Mouse (Mus musculus): ENCODE data around the gene Fam72a. TPM values are rescaled to one million over a fixed set of nuclear protein-coding genes. Genes with fewer than 3 reads are reported as not detected.

Gene Fam72a
- polyA plus RNA-seq, 1 experiment: 3.1 TPM

- TF ChIP-seq MYOD1 (IDR thresholded peaks at IDR 0.05; ENCODE audit: control insufficient read depth, insufficient read length, low read depth): no peak
- H3K27me3 ChIP-seq (ENCODE audit: control insufficient read depth, insufficient read depth, insufficient read length): no peaks in the 10 kb centered on the region
- H3K36me3 ChIP-seq (ENCODE audit: control insufficient read depth, insufficient read depth): no peaks in the 10 kb centered on the region
These were observed 38.4 kb upstream of the Fam72a start for GRCm38 (mm10) chr1:131489312-131489711.

GRCm38 (mm10) chr1:131491579-131491978, 36.1 kb upstream of the Fam72a start:
- H3K79me2 ChIP-seq (ENCODE audit: control insufficient read depth, insufficient read depth): peaks cover 88% of the 10 kb centered on the region
- H3K4me3 ChIP-seq (ENCODE audit: insufficient read depth, poor library complexity, severe bottlenecking): no peak overlapping the region
- H3K36me3 ChIP-seq (ENCODE audit: control insufficient read depth, insufficient read depth): no peaks in the 10 kb centered on the region
- H3ac ChIP-seq (ENCODE audit: control insufficient read depth, insufficient read length, low read depth): no peak overlapping the region
- H3K27me3 ChIP-seq (ENCODE audit: control insufficient read depth, insufficient read depth, insufficient read length): no peaks in the 10 kb centered on the region
- H3K79me3 ChIP-seq (ENCODE audit: low read depth): peaks cover 17% of the 10 kb centered on the region
- TF ChIP-seq MYOD1 (IDR thresholded peaks at IDR 0.05; ENCODE audit: control insufficient read depth, insufficient read length, low read depth) (no peak), USF1 (IDR thresholded peaks at IDR 0.05; ENCODE audit: low read depth) (no peak), CEBPB (IDR thresholded peaks at IDR 0.05; ENCODE audit: low read depth) (no peak), MYOG (IDR thresholded peaks at IDR 0.05; ENCODE audit: control insufficient read depth, extremely low read depth, insufficient read length) (no peak), MAX (IDR thresholded peaks at IDR 0.05) (no peak), FOSL1 (IDR thresholded peaks at IDR 0.05; ENCODE audit: insufficient read depth, low read length, poor library complexity, severe bottlenecking) (no peak), CTCF (IDR thresholded peaks at IDR 0.05; ENCODE audit: control insufficient read depth, insufficient read depth, insufficient read length) (no peak)

More at GRCm38 (mm10) chr1:131489312-131489711, 38.4 kb upstream of the Fam72a start:
- Histone ChIP-seq H3K79me3 (ENCODE audit: low read depth) (peaks cover 32% of the 10 kb centered on the region), H3ac (ENCODE audit: control insufficient read depth, insufficient read length, low read depth) (no peak overlapping the region), H3K4me3 (ENCODE audit: insufficient read depth, poor library complexity, severe bottlenecking) (no peak overlapping the region), H3K79me2 (ENCODE audit: control insufficient read depth, insufficient read depth) (peaks cover 88% of the 10 kb centered on the region)

GRCm38 (mm10) chr1:131492360-131492759, 35.3 kb upstream of the Fam72a start:
- Histone ChIP-seq H3K36me3 (ENCODE audit: control insufficient read depth, insufficient read depth) (no peaks in the 10 kb centered on the region), H3K4me3 (ENCODE audit: insufficient read depth, poor library complexity, severe bottlenecking) (no peak overlapping the region), H3ac (ENCODE audit: control insufficient read depth, insufficient read length, low read depth) (no peak overlapping the region), H3K27me3 (ENCODE audit: control insufficient read depth, insufficient read depth, insufficient read length) (no peaks in the 10 kb centered on the region), H3K79me3 (ENCODE audit: low read depth) (peaks cover 17% of the 10 kb centered on the region), H3K79me2 (ENCODE audit: control insufficient read depth, insufficient read depth) (peaks cover 84% of the 10 kb centered on the region)
- TF ChIP-seq MYOD1 (IDR thresholded peaks at IDR 0.05; ENCODE audit: control insufficient read depth, insufficient read length, low read depth): no peak
- TF ChIP-seq MAX (IDR thresholded peaks at IDR 0.05): no peak
- TF ChIP-seq FOSL1 (IDR thresholded peaks at IDR 0.05; ENCODE audit: insufficient read depth, low read length, poor library complexity, severe bottlenecking): no peak
- TF ChIP-seq USF1 (IDR thresholded peaks at IDR 0.05; ENCODE audit: low read depth): no peak
- TF ChIP-seq MYOG (IDR thresholded peaks at IDR 0.05; ENCODE audit: control insufficient read depth, extremely low read depth, insufficient read length): no peak
- TF ChIP-seq CTCF (IDR thresholded peaks at IDR 0.05; ENCODE audit: control insufficient read depth, insufficient read depth, insufficient read length): no peak
- TF ChIP-seq CEBPB (IDR thresholded peaks at IDR 0.05; ENCODE audit: low read depth): no peak

GRCm38 (mm10) chr1:131493966-131494898, 33.5 kb upstream of the Fam72a start:
- peaks cover 89% of the 10 kb centered on the region for H3K79me2 ChIP-seq (ENCODE audit: control insufficient read depth, insufficient read depth)
- H3K4me3 ChIP-seq (ENCODE audit: insufficient read depth, poor library complexity, severe bottlenecking): no peak overlapping the region
- TF ChIP-seq MYOG (IDR thresholded peaks at IDR 0.05; ENCODE audit: control insufficient read depth, extremely low read depth, insufficient read length) (no peak), CEBPB (IDR thresholded peaks at IDR 0.05; ENCODE audit: low read depth) (no peak), CTCF (IDR thresholded peaks at IDR 0.05; ENCODE audit: control insufficient read depth, insufficient read depth, insufficient read length) (no peak), FOSL1 (IDR thresholded peaks at IDR 0.05; ENCODE audit: insufficient read depth, low read length, poor library complexity, severe bottlenecking) (no peak), MYOD1 (IDR thresholded peaks at IDR 0.05; ENCODE audit: control insufficient read depth, insufficient read length, low read depth) (no peak), MAX (IDR thresholded peaks at IDR 0.05) (no peak), USF1 (IDR thresholded peaks at IDR 0.05; ENCODE audit: low read depth) (no peak)
- H3K36me3 ChIP-seq (ENCODE audit: control insufficient read depth, insufficient read depth): no peaks in the 10 kb centered on the region
- H3K79me3 ChIP-seq (ENCODE audit: low read depth): peaks cover 10% of the 10 kb centered on the region
- H3ac ChIP-seq (ENCODE audit: control insufficient read depth, insufficient read length, low read depth): no peak overlapping the region
- H3K27me3 ChIP-seq (ENCODE audit: control insufficient read depth, insufficient read depth, insufficient read length): no peaks in the 10 kb centered on the region

- no peaks in the 10 kb centered on the region for H3K36me3 ChIP-seq (ENCODE audit: control insufficient read depth, insufficient read depth)
- H3K79me3 ChIP-seq (ENCODE audit: low read depth): peaks cover 13% of the 10 kb centered on the region
- no peak overlapping the region for H3ac ChIP-seq (ENCODE audit: control insufficient read depth, insufficient read length, low read depth)
- no peaks in the 10 kb centered on the region for H3K27me3 ChIP-seq (ENCODE audit: control insufficient read depth, insufficient read depth, insufficient read length)
- TF ChIP-seq MYOG (IDR thresholded peaks at IDR 0.05; ENCODE audit: control insufficient read depth, extremely low read depth, insufficient read length): no peak
- no peak for TF ChIP-seq USF1 (IDR thresholded peaks at IDR 0.05; ENCODE audit: low read depth)
- no peak for TF ChIP-seq CTCF (IDR thresholded peaks at IDR 0.05; ENCODE audit: control insufficient read depth, insufficient read depth, insufficient read length)
- no peak for TF ChIP-seq FOSL1 (IDR thresholded peaks at IDR 0.05; ENCODE audit: insufficient read depth, low read length, poor library complexity, severe bottlenecking)
- no peak for TF ChIP-seq MYOD1 (IDR thresholded peaks at IDR 0.05; ENCODE audit: control insufficient read depth, insufficient read length, low read depth)
- TF ChIP-seq MAX (IDR thresholded peaks at IDR 0.05): no peak
- no peak for TF ChIP-seq CEBPB (IDR thresholded peaks at IDR 0.05; ENCODE audit: low read depth)
- peaks cover 94% of the 10 kb centered on the region for H3K79me2 ChIP-seq (ENCODE audit: control insufficient read depth, insufficient read depth)
- H3K4me3 ChIP-seq (ENCODE audit: insufficient read depth, poor library complexity, severe bottlenecking): no peak overlapping the region
These were observed 29.5 kb upstream of the Fam72a start for GRCm38 (mm10) chr1:131498231-131498630.

Measured in C2C12 (cell line).